Mouse (Mus musculus): ENCODE measurements around the gene Serpinb6d. TPM values are rescaled to one million over a fixed set of nuclear protein-coding genes. Genes with fewer than 3 reads are reported as not detected.
A peak's percentile ranks its signal among the peaks of the same experiment; 100 is the strongest.

The Serpinb6d gene
- not detected in 2 replicates for total RNA-seq (2012; rRNA removed)

DNA sequence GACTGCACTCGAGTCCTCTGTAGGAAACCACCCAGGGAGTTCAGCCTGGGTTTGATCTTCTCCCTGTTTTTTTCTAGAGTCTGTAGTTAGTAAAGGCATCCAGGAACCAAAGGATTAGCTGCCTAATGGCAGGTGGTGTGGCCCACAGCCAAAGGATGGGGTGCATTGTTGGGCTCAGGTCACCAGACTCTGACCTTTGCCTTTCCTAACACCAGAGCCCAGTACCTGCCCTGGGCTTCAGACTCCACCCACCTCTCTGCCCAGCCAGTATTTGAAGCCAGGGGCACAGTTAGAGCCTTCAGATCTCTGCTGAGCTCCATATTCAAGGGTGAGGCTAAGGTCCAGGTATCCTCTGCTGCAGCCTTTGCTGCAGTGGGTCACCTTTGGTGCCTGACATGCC lies at the start of gene Serpinb6d:
Gene Serpinb6d, plus strand, starts transcription at position 301 of the 400 bp plus-strand sequence.
- no peaks in the 10 kb centered on the region for H3K36me3 ChIP-seq (ENCODE audit: control insufficient read depth, insufficient read depth, low read length, poor library complexity, severe bottlenecking)
- no peak for DNase-seq (ENCODE audit: low read depth, low spot score)
- no peaks in the 10 kb centered on the region; a peak in 1 of 4 replicates for H3K4me1 ChIP-seq (ENCODE audit: control insufficient read depth in 2 of 2, insufficient read depth in 2 of 2, low read length in 2 of 2, poor library complexity in 1 of 2)
- no peaks in the 10 kb centered on the region for H3K9me3 ChIP-seq (ENCODE audit: control insufficient read depth, insufficient read depth, low read depth, low read length)
- no peak for TF ChIP-seq ZNF384 (IDR thresholded peaks at IDR 0.05; ENCODE audit: low read depth, low read length)
- no peak for TF ChIP-seq CHD2 (IDR thresholded peaks at IDR 0.05; ENCODE audit: low read depth, low read length)
- no peak for TF ChIP-seq ZC3H11A (IDR thresholded peaks at IDR 0.05; ENCODE audit: borderline replicate concordance, low read depth, low read length)
- no peak for TF ChIP-seq HCFC1 (IDR thresholded peaks at IDR 0.05; ENCODE audit: borderline replicate concordance, insufficient read depth, low read length)
- no peak for TF ChIP-seq MAFK (IDR thresholded peaks at IDR 0.05; ENCODE audit: insufficient read depth, low read depth, low read length)
- in situ Hi-C loops (cut with MboI; ENCODE audit: low sequenced_read_pairs in 2 of 2, unreplicated experiment in 2 of 2) = no loop called here
- H3K27ac ChIP-seq (ENCODE audit: insufficient read depth, low read depth, low read length, poor library complexity, severe bottlenecking) = no peak within 1 kb of the TSS
- H3K9ac ChIP-seq (ENCODE audit: insufficient read depth, low read depth, low read length, poor library complexity, severe bottlenecking) = no peak within 1 kb of the TSS
- H3K4me3 ChIP-seq (ENCODE audit: insufficient read depth in 1 of 2, low read depth in 1 of 2, low read length in 2 of 2, poor library complexity in 1 of 2, severe bottlenecking in 1 of 2) = no peak within 1 kb of the TSS

DNA sequence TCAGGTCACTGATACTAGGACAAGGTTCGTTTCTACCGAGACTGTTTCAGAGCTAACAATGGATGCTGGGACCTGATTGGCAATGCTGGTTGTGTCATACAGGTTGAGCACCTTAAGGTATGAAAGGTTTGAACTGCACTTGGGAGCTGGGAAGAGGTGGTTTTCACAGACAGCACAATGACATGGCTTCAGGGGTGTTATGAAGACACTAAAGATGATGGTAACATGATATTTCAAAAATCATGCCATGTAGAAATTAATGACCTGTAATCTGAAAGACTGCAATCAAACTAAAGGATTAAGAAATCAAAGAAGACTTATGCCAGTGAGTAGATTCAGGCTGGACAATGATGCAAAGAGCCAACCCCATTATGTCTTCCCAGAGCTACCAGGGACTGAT lies 38.3 kb upstream of the Serpinb6d start:
- Histone ChIP-seq H3K4me3 (ENCODE audit: insufficient read depth in 1 of 2, low read depth in 1 of 2, low read length in 2 of 2, poor library complexity in 1 of 2, severe bottlenecking in 1 of 2) (no peak overlapping the region), H3K36me3 (ENCODE audit: control insufficient read depth, insufficient read depth, low read length, poor library complexity, severe bottlenecking) (no peaks in the 10 kb centered on the region), H3K9me3 (ENCODE audit: control insufficient read depth, insufficient read depth, low read depth, low read length) (no peaks in the 10 kb centered on the region), H3K9ac (ENCODE audit: insufficient read depth, low read depth, low read length, poor library complexity, severe bottlenecking) (no peak overlapping the region), H3K27ac (ENCODE audit: insufficient read depth, low read depth, low read length, poor library complexity, severe bottlenecking) (no peak overlapping the region), H3K4me1 (ENCODE audit: control insufficient read depth in 2 of 2, insufficient read depth in 2 of 2, low read length in 2 of 2, poor library complexity in 1 of 2) (no peaks in the 10 kb centered on the region)
- DNase-seq (ENCODE audit: low read depth, low spot score) = no peak
- in situ Hi-C loops (cut with MboI; ENCODE audit: low sequenced_read_pairs in 2 of 2, unreplicated experiment in 2 of 2) = no loop called here
- no peak for TF ChIP-seq ZNF384 (IDR thresholded peaks at IDR 0.05; ENCODE audit: low read depth, low read length)
- no peak for TF ChIP-seq MAFK (IDR thresholded peaks at IDR 0.05; ENCODE audit: insufficient read depth, low read depth, low read length)
- no peak for TF ChIP-seq ZC3H11A (IDR thresholded peaks at IDR 0.05; ENCODE audit: borderline replicate concordance, low read depth, low read length)

DNA sequence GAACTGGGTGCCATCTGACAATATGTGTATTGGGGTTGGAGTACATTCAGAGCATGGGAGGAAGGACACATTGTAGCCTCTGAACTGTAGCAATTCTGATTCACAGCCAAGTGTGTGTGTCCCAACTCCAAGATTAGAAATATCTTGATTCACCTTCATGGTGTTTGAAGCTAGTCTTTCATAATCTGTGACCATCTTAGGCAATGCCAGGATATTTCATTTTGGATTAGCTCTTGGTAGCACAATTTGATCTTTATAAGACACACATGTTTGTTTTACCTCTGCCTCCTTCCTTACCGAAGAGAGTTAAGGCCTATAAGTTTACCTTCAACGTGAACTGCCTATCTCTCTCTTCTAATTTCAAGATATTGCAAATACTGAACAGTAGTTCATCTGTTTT lies 18.7 kb upstream of the Serpinb6d start:
- DNase-seq (ENCODE audit: low read depth, low spot score) = no peak
- H3K9me3 ChIP-seq (ENCODE audit: control insufficient read depth, insufficient read depth, low read depth, low read length) = no peaks in the 10 kb centered on the region
- in situ Hi-C loops (cut with MboI; ENCODE audit: low sequenced_read_pairs in 2 of 2, unreplicated experiment in 2 of 2) = no loop called here
- H3K27ac ChIP-seq (ENCODE audit: insufficient read depth, low read depth, low read length, poor library complexity, severe bottlenecking) = no peak overlapping the region
- H3K4me1 ChIP-seq (ENCODE audit: control insufficient read depth in 2 of 2, insufficient read depth in 2 of 2, low read length in 2 of 2, poor library complexity in 1 of 2) = no peaks in the 10 kb centered on the region
- no peak for TF ChIP-seq MAFK (IDR thresholded peaks at IDR 0.05; ENCODE audit: insufficient read depth, low read depth, low read length)
- TF ChIP-seq ZNF384 (IDR thresholded peaks at IDR 0.05; ENCODE audit: low read depth, low read length) = no peak
- TF ChIP-seq CHD2 (IDR thresholded peaks at IDR 0.05; ENCODE audit: low read depth, low read length) = no peak
- no peak for TF ChIP-seq HCFC1 (IDR thresholded peaks at IDR 0.05; ENCODE audit: borderline replicate concordance, insufficient read depth, low read length)
- no peak for TF ChIP-seq ZC3H11A (IDR thresholded peaks at IDR 0.05; ENCODE audit: borderline replicate concordance, low read depth, low read length)
- no peaks in the 10 kb centered on the region for H3K36me3 ChIP-seq (ENCODE audit: control insufficient read depth, insufficient read depth, low read length, poor library complexity, severe bottlenecking)
- H3K4me3 ChIP-seq (ENCODE audit: insufficient read depth in 1 of 2, low read depth in 1 of 2, low read length in 2 of 2, poor library complexity in 1 of 2, severe bottlenecking in 1 of 2) = no peak overlapping the region
- no peak overlapping the region for H3K9ac ChIP-seq (ENCODE audit: insufficient read depth, low read depth, low read length, poor library complexity, severe bottlenecking)

DNA sequence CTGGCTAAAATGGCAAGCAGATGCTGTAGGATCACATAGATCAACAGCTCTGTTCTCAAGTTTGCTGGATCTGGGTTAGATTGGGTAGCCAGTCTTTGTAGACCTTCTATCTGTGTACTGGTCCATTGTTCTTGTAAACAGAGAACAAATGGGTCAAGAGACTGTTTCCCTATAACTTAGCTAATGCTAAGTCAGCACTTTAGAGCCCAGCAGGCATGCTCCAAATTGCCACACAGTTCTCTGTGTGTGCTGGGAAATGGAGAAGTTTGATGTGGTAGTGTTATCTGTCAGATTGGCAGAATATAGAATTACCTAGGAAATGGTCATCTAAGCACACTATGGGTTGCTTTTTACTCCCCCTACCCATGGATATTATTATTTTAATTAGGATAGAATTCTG lies 1.3 kb downstream of the Serpinb6d start:
- Histone ChIP-seq H3K36me3 (ENCODE audit: control insufficient read depth, insufficient read depth, low read length, poor library complexity, severe bottlenecking) (no peaks in the 10 kb centered on the region), H3K4me3 (ENCODE audit: insufficient read depth in 1 of 2, low read depth in 1 of 2, low read length in 2 of 2, poor library complexity in 1 of 2, severe bottlenecking in 1 of 2) (no peak overlapping the region), H3K9me3 (ENCODE audit: control insufficient read depth, insufficient read depth, low read depth, low read length) (no peaks in the 10 kb centered on the region), H3K4me1 (ENCODE audit: control insufficient read depth in 2 of 2, insufficient read depth in 2 of 2, low read length in 2 of 2, poor library complexity in 1 of 2) (no peaks in the 10 kb centered on the region; a peak in 1 of 4 replicates), H3K27ac (ENCODE audit: insufficient read depth, low read depth, low read length, poor library complexity, severe bottlenecking) (no peak overlapping the region), H3K9ac (ENCODE audit: insufficient read depth, low read depth, low read length, poor library complexity, severe bottlenecking) (no peak overlapping the region)
- in situ Hi-C loops (cut with MboI; ENCODE audit: low sequenced_read_pairs in 2 of 2, unreplicated experiment in 2 of 2) = no loop called here
- TF ChIP-seq ZNF384 (IDR thresholded peaks at IDR 0.05; ENCODE audit: low read depth, low read length) (no peak), HCFC1 (IDR thresholded peaks at IDR 0.05; ENCODE audit: borderline replicate concordance, insufficient read depth, low read length) (no peak), CHD2 (IDR thresholded peaks at IDR 0.05; ENCODE audit: low read depth, low read length) (no peak), ZC3H11A (IDR thresholded peaks at IDR 0.05; ENCODE audit: borderline replicate concordance, low read depth, low read length) (no peak), MAFK (IDR thresholded peaks at IDR 0.05; ENCODE audit: insufficient read depth, low read depth, low read length) (peak; percentile 70)
- DNase-seq (ENCODE audit: low read depth, low spot score) = no peak

DNA sequence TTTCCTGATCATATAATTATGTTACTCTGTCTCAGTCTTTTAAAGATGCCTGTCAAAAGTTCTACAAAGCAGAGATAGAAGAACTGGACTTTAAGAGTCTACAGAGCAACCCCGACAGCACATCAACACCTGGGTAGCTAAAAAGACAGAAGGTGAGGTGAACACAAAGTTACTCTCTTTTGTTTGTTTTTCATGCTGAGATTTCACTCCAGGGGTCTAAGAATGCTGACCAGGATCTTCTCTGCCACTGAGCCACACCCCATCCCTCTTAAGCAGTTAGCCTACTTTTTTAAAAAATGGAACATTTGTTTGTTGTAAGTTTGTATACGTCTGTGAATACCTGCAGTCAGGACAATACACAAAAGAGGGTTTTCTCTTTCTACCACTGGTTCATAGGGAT lies 59.1 kb downstream of the Serpinb6d start:
- no peak overlapping the region for H3K9ac ChIP-seq (ENCODE audit: insufficient read depth, low read depth, low read length, poor library complexity, severe bottlenecking)
- DNase-seq (ENCODE audit: low read depth, low spot score) = no peak
- H3K27ac ChIP-seq (ENCODE audit: insufficient read depth, low read depth, low read length, poor library complexity, severe bottlenecking) = no peak overlapping the region
- H3K9me3 ChIP-seq (ENCODE audit: control insufficient read depth, insufficient read depth, low read depth, low read length) = no peaks in the 10 kb centered on the region
- TF ChIP-seq ZNF384 (IDR thresholded peaks at IDR 0.05; ENCODE audit: low read depth, low read length) (no peak), ZC3H11A (IDR thresholded peaks at IDR 0.05; ENCODE audit: borderline replicate concordance, low read depth, low read length) (no peak), HCFC1 (IDR thresholded peaks at IDR 0.05; ENCODE audit: borderline replicate concordance, insufficient read depth, low read length) (no peak), MAFK (IDR thresholded peaks at IDR 0.05; ENCODE audit: insufficient read depth, low read depth, low read length) (no peak), CHD2 (IDR thresholded peaks at IDR 0.05; ENCODE audit: low read depth, low read length) (no peak)
- no peaks in the 10 kb centered on the region for H3K4me1 ChIP-seq (ENCODE audit: control insufficient read depth in 2 of 2, insufficient read depth in 2 of 2, low read length in 2 of 2, poor library complexity in 1 of 2)
- H3K36me3 ChIP-seq (ENCODE audit: control insufficient read depth, insufficient read depth, low read length, poor library complexity, severe bottlenecking) = no peaks in the 10 kb centered on the region
- no peak overlapping the region for H3K4me3 ChIP-seq (ENCODE audit: insufficient read depth in 1 of 2, low read depth in 1 of 2, low read length in 2 of 2, poor library complexity in 1 of 2, severe bottlenecking in 1 of 2)
- in situ Hi-C loops (cut with MboI; ENCODE audit: low sequenced_read_pairs in 2 of 2, unreplicated experiment in 2 of 2) = no loop called here

Other genes with a start within 250 kb of the Serpinb6d start
- 0.98 TPM in 1 of 2 replicates, not detected in the other for gene Serpinb9g, start 176.6 kb upstream of the Serpinb6d start, total RNA-seq (2012; rRNA removed)
- not detected in 2 replicates for gene Serpinb6e, start 182.0 kb downstream of the Serpinb6d start, total RNA-seq (2012; rRNA removed)
- 3.7 and 7.1 TPM in 2 replicates for gene Serpinb6c, start 244.3 kb downstream of the Serpinb6d start, total RNA-seq (2012; rRNA removed)

All from ES-E14 (cell line).